Mouse (Mus musculus): ENCODE measurements around the gene Mxd3. TPM values are rescaled to one million over a fixed set of nuclear protein-coding genes. Genes with fewer than 3 reads are reported as not detected.

Gene Mxd3
- 2.1 TPM for polyA plus RNA-seq (2015; fragmentation: Illumina TruSeq; extraction: RNeasy Lipid Tissue Mini Kit (QIAGEN cat#74804); ENCODE audit: insufficient read depth, low replicate concordance)

GRCm38 (mm10) chr13:55329683-55330566 is at the start of gene Mxd3:
Mxd3 (minus strand) TSS chr13:55329823.

GRCm38 (mm10) chr13:55369531-55370114 is 40.0 kb upstream of the Mxd3 start, which contains the start of gene Rgs14:
Rgs14 (plus strand) TSS chr13:55369732.

GRCm38 (mm10) chr13:55362453-55363060 is 32.9 kb upstream of the Mxd3 start, which contains the start of gene Lman2:
Lman2 (minus strand) TSS chr13:55362783.

GRCm38 (mm10) chr13:55321434-55322129 is 8.0 kb downstream of the Mxd3 start, which contains the start of gene Rab24:
Rab24 (minus strand) TSS chr13:55321946.

GRCm38 (mm10) chr13:55319931-55320533 is 9.6 kb downstream of the Mxd3 start, which contains the start of gene Prelid1:
Prelid1 (plus strand) TSS chr13:55320500.

Other genes starting within 250 kb of the Mxd3 start
- 92.1 TPM for gene Uimc1, start 229.5 kb downstream of the Mxd3 start, polyA plus RNA-seq (2015; fragmentation: Illumina TruSeq; extraction: RNeasy Lipid Tissue Mini Kit (QIAGEN cat#74804); ENCODE audit: insufficient read depth, low replicate concordance)
- 39.9 TPM for gene Zfp346, start 224.5 kb downstream of the Mxd3 start, polyA plus RNA-seq (2015; fragmentation: Illumina TruSeq; extraction: RNeasy Lipid Tissue Mini Kit (QIAGEN cat#74804); ENCODE audit: insufficient read depth, low replicate concordance)
- gene Gm17617, start 196.3 kb downstream of the Mxd3 start, polyA plus RNA-seq (2015; fragmentation: Illumina TruSeq; extraction: RNeasy Lipid Tissue Mini Kit (QIAGEN cat#74804); ENCODE audit: insufficient read depth, low replicate concordance) = not detected
- gene Fgfr4, start 177.2 kb downstream of the Mxd3 start, polyA plus RNA-seq (2015; fragmentation: Illumina TruSeq; extraction: RNeasy Lipid Tissue Mini Kit (QIAGEN cat#74804); ENCODE audit: insufficient read depth, low replicate concordance) = 1.5 TPM
- gene Nsd1, start 120.0 kb downstream of the Mxd3 start, polyA plus RNA-seq (2015; fragmentation: Illumina TruSeq; extraction: RNeasy Lipid Tissue Mini Kit (QIAGEN cat#74804); ENCODE audit: insufficient read depth, low replicate concordance) = 106 TPM
- 61.8 TPM for gene Prelid1, start 9.3 kb downstream of the Mxd3 start, polyA plus RNA-seq (2015; fragmentation: Illumina TruSeq; extraction: RNeasy Lipid Tissue Mini Kit (QIAGEN cat#74804); ENCODE audit: insufficient read depth, low replicate concordance)
- gene Rab24, start 7.9 kb downstream of the Mxd3 start, polyA plus RNA-seq (2015; fragmentation: Illumina TruSeq; extraction: RNeasy Lipid Tissue Mini Kit (QIAGEN cat#74804); ENCODE audit: insufficient read depth, low replicate concordance) = 61.8 TPM
- gene Lman2, start 33.0 kb upstream of the Mxd3 start, polyA plus RNA-seq (2015; fragmentation: Illumina TruSeq; extraction: RNeasy Lipid Tissue Mini Kit (QIAGEN cat#74804); ENCODE audit: insufficient read depth, low replicate concordance) = 46.1 TPM
- gene Rgs14, start 39.9 kb upstream of the Mxd3 start, polyA plus RNA-seq (2015; fragmentation: Illumina TruSeq; extraction: RNeasy Lipid Tissue Mini Kit (QIAGEN cat#74804); ENCODE audit: insufficient read depth, low replicate concordance) = 26.6 TPM
- not detected for gene Slc34a1, start 68.4 kb upstream of the Mxd3 start, polyA plus RNA-seq (2015; fragmentation: Illumina TruSeq; extraction: RNeasy Lipid Tissue Mini Kit (QIAGEN cat#74804); ENCODE audit: insufficient read depth, low replicate concordance)
- gene Pfn3, start 85.4 kb upstream of the Mxd3 start, polyA plus RNA-seq (2015; fragmentation: Illumina TruSeq; extraction: RNeasy Lipid Tissue Mini Kit (QIAGEN cat#74804); ENCODE audit: insufficient read depth, low replicate concordance) = not detected
- gene F12, start 97.0 kb upstream of the Mxd3 start, polyA plus RNA-seq (2015; fragmentation: Illumina TruSeq; extraction: RNeasy Lipid Tissue Mini Kit (QIAGEN cat#74804); ENCODE audit: insufficient read depth, low replicate concordance) = 0.11 TPM
- gene Grk6, start 115.2 kb upstream of the Mxd3 start, polyA plus RNA-seq (2015; fragmentation: Illumina TruSeq; extraction: RNeasy Lipid Tissue Mini Kit (QIAGEN cat#74804); ENCODE audit: insufficient read depth, low replicate concordance) = 155 TPM
- gene Prr7, start 134.4 kb upstream of the Mxd3 start, polyA plus RNA-seq (2015; fragmentation: Illumina TruSeq; extraction: RNeasy Lipid Tissue Mini Kit (QIAGEN cat#74804); ENCODE audit: insufficient read depth, low replicate concordance) = not detected
- gene Dbn1, start 158.3 kb upstream of the Mxd3 start, polyA plus RNA-seq (2015; fragmentation: Illumina TruSeq; extraction: RNeasy Lipid Tissue Mini Kit (QIAGEN cat#74804); ENCODE audit: insufficient read depth, low replicate concordance) = 4.8 TPM
- gene Pdlim7, start 183.9 kb upstream of the Mxd3 start, polyA plus RNA-seq (2015; fragmentation: Illumina TruSeq; extraction: RNeasy Lipid Tissue Mini Kit (QIAGEN cat#74804); ENCODE audit: insufficient read depth, low replicate concordance) = 7.7 TPM
- 51.4 TPM for gene Dok3, start 199.5 kb upstream of the Mxd3 start, polyA plus RNA-seq (2015; fragmentation: Illumina TruSeq; extraction: RNeasy Lipid Tissue Mini Kit (QIAGEN cat#74804); ENCODE audit: insufficient read depth, low replicate concordance)
- gene Ddx41, start 206.8 kb upstream of the Mxd3 start, polyA plus RNA-seq (2015; fragmentation: Illumina TruSeq; extraction: RNeasy Lipid Tissue Mini Kit (QIAGEN cat#74804); ENCODE audit: insufficient read depth, low replicate concordance) = 33.1 TPM
- 63.6 TPM for gene Fam193b, start 241.3 kb upstream of the Mxd3 start, polyA plus RNA-seq (2015; fragmentation: Illumina TruSeq; extraction: RNeasy Lipid Tissue Mini Kit (QIAGEN cat#74804); ENCODE audit: insufficient read depth, low replicate concordance)
- 85.5 TPM for gene Tmed9, start 243.9 kb upstream of the Mxd3 start, polyA plus RNA-seq (2015; fragmentation: Illumina TruSeq; extraction: RNeasy Lipid Tissue Mini Kit (QIAGEN cat#74804); ENCODE audit: insufficient read depth, low replicate concordance)

Measured in spleen, adult 10 weeks (tissue).